Comparison of ENCODE assay signal across 11 mouse cellular contexts in the genomic region with DNA sequence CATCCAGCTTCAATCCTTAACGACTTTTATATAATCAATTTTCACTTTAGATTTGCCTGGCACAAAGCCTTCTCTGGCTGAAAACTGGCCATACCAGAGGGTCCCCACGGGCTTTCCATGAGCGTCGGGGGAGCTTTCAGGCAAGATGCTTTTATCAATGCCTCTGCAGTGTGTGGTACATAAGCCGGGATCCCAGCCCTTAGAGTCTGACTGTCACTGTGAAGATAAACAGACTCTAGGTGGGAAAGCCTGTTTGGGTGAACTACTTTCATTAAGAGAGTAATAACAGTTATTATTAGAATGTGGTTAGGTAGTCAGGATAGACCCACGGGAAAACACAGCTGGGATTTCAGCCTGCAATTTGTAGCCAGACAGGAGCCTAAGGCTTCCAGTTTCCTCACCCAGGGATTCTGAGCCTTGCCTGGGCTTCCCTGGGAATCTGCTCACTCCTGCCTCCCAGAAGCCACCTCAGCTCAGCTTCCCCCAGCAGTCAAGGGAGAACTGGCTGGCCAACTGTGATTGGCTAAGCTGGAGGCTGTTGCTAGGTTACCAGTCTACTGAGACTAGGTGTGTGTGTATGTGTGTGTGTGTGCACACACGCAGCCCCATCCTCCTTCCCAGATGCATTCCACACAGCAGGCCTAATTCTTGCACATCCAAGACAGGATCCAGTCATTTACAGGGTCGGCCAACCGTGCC. TPM values are rescaled to one million over a fixed set of nuclear protein-coding genes. Genes with fewer than 3 reads are reported as not detected.
DNase-seq lines count a peak whose midpoint lies in the region; ATAC-seq lines count a peak whose summit lies in the region.
"Had no signal": no experiment of that assay in that cellular context is flagged by ENCODE, and none has a peak within 500 bp of the region (broad histone marks: within the 10 kb centered on the region; RNA-seq: fewer than 3 reads in every experiment).

No protein-coding gene starts in this region.

- DNase-seq in MN1 (ENCODE audit: low spot score) = peak; percentile 83
- DNase-seq in layer of hippocampus, adult 9-11 months = peak; percentile 86
- no peak for DNase-seq in cerebellum, adult 8-10 months
- DNase-seq in kidney, adult 8-10 months = no peak

- peak overlapping the region; percentile 49 for H3K27ac ChIP-seq in forebrain, embryonic 16.5 days (ENCODE audit: low read length)
- peak overlapping the region; percentile 86 for H3K27ac ChIP-seq in midbrain, embryonic 15.5 days
- no peak overlapping the region for H3K27ac ChIP-seq in kidney, embryonic 15.5 days
- H3K27ac ChIP-seq: heart, embryonic 13.5 days; macrophage had no signal

- H3K4me3 ChIP-seq in forebrain, embryonic 16.5 days (replicated peaks; ENCODE audit: low read length) = no peak overlapping the region
- H3K4me3 ChIP-seq in midbrain, embryonic 15.5 days = no peak overlapping the region
- H3K4me3 ChIP-seq in kidney, embryonic 15.5 days (replicated peaks) = no peak overlapping the region
- H3K4me3 ChIP-seq: heart, embryonic 13.5 days had no signal

- WGBS in forebrain, embryonic 16.5 days = 60% methylated on average over 9 of the region's 9 CpGs
- 39% methylated on average over 9 of the region's 9 CpGs for WGBS in midbrain, embryonic 15.5 days
- 75% methylated on average over 9 of the region's 9 CpGs for WGBS in kidney, embryonic 15.5 days

- no peaks in the 10 kb centered on the region for H3K36me3 ChIP-seq in forebrain, embryonic 16.5 days (ENCODE audit: control insufficient read depth, insufficient read depth)
- H3K36me3 ChIP-seq in midbrain, embryonic 15.5 days (replicated peaks) = no peaks in the 10 kb centered on the region
- H3K36me3 ChIP-seq in kidney, embryonic 15.5 days = no peaks in the 10 kb centered on the region
- H3K36me3 ChIP-seq: heart, embryonic 13.5 days had no signal

- H3K4me1 ChIP-seq in forebrain, embryonic 16.5 days (replicated peaks; ENCODE audit: control insufficient read depth, insufficient read depth, low read length) = 0 out of 2 replicates have a peak, but pooled peaks cover 3% of the 10 kb centered on the region
- H3K4me1 ChIP-seq in midbrain, embryonic 15.5 days = peaks cover 21% of the 10 kb centered on the region
- H3K4me1 ChIP-seq in kidney, embryonic 15.5 days = no peaks in the 10 kb centered on the region

- no peak overlapping the region for H3K9ac ChIP-seq in forebrain, embryonic 16.5 days (replicated peaks; ENCODE audit: low read depth, low read length)
- no peak overlapping the region for H3K9ac ChIP-seq in midbrain, embryonic 15.5 days
- H3K9ac ChIP-seq in kidney, embryonic 15.5 days = no peak overlapping the region
- H3K9ac ChIP-seq: heart, embryonic 13.5 days had no signal

- H3K27me3 ChIP-seq in forebrain, embryonic 16.5 days (replicated peaks; ENCODE audit: control insufficient read depth, insufficient read depth, low read length) = no peaks in the 10 kb centered on the region
- no peaks in the 10 kb centered on the region for H3K27me3 ChIP-seq in midbrain, embryonic 15.5 days (replicated peaks)
- no peaks in the 10 kb centered on the region for H3K27me3 ChIP-seq in kidney, embryonic 15.5 days
- H3K27me3 ChIP-seq: heart, embryonic 13.5 days had no signal

- H3K9me3 ChIP-seq in forebrain, embryonic 16.5 days (ENCODE audit: control insufficient read depth, low read length) = no peaks in the 10 kb centered on the region
- no peaks in the 10 kb centered on the region for H3K9me3 ChIP-seq in midbrain, embryonic 15.5 days
- H3K9me3 ChIP-seq in kidney, embryonic 15.5 days (replicated peaks) = no peaks in the 10 kb centered on the region

- H3K4me2 ChIP-seq in forebrain, embryonic 16.5 days (ENCODE audit: low read length) = no peak overlapping the region
- no peak overlapping the region for H3K4me2 ChIP-seq in midbrain, embryonic 15.5 days
- no peak overlapping the region for H3K4me2 ChIP-seq in kidney, embryonic 15.5 days
- H3K4me2 ChIP-seq: heart, embryonic 13.5 days had no signal

- peak; percentile 96 for ATAC-seq in forebrain, embryonic 16.5 days
- ATAC-seq in midbrain, embryonic 15.5 days (replicated peaks) = peak; percentile 97
- ATAC-seq in inflammation-experienced regulatory T-cells, adult 6 months = no peak
- no peak; the same call in 1 of the 2 replicates for ATAC-seq in kidney, embryonic 15.5 days (replicated peaks; ENCODE audit: low FRiP score)

RNA-seq across cellular contexts. Expression of gene Pnpla1, which starts 11.3 kb away (rescaled TPM):
- not detected in 2 replicates for polyA plus RNA-seq in forebrain, embryonic 16.5 days (2015; fragmentation: Nextera tagmentation; extraction: Ambion mirVana)
- polyA plus RNA-seq in midbrain, embryonic 15.5 days (2015; fragmentation: Nextera tagmentation; extraction: Ambion mirVana) = 0.05 and 0.10 TPM in 2 replicates
- polyA plus RNA-seq in inflammation-experienced regulatory T-cells, adult 6 months (2017; shearing (Covaris generic)) = not detected
- 0.08 and 0.10 TPM in 2 replicates for polyA plus RNA-seq in kidney, embryonic 15.5 days (2015; fragmentation: Nextera tagmentation; extraction: Ambion mirVana)
- polyA plus RNA-seq: heart, embryonic 13.5 days; limb, embryonic 11.5 days; macrophage had no signal

RNA-seq across cellular contexts. Expression of gene 4930539E08Rik, which starts 45.6 kb away (rescaled TPM):
- 0.53 and 1.8 TPM in 2 replicates for polyA plus RNA-seq in forebrain, embryonic 16.5 days (2015; fragmentation: Nextera tagmentation; extraction: Ambion mirVana)
- 1.7 and 2.5 TPM in 2 replicates for polyA plus RNA-seq in midbrain, embryonic 15.5 days (2015; fragmentation: Nextera tagmentation; extraction: Ambion mirVana)
- 1 to 10 TPM in 2 of 3 experiments, under 1 TPM in 1; 0.25 to 3.2 (median 2.7) TPM for polyA plus RNA-seq in inflammation-experienced regulatory T-cells, adult 6 months (2017; shearing (Covaris generic))
- polyA plus RNA-seq in kidney, embryonic 15.5 days (2015; fragmentation: Nextera tagmentation; extraction: Ambion mirVana) = 0.12 and 0.23 TPM in 2 replicates

Comparison
In these comparisons a context has a peak if more than half of its experiments do, and no peak if none do; other contexts are left out.
1. DNase-seq: peak in MN1 (single experiment) and layer of hippocampus, adult 9-11 months (single experiment); none in cerebellum, adult 8-10 months (single experiment) and kidney, adult 8-10 months (0 of 2).
2. ATAC-seq: peak in forebrain, embryonic 16.5 days (single experiment) and midbrain, embryonic 15.5 days (single experiment); none in inflammation-experienced regulatory T-cells, adult 6 months (single experiment) and kidney, embryonic 15.5 days (single experiment).